Mouse (Mus musculus) myocyte (in vitro differentiated cells): ENCODE results near the gene Tcfl5.

Experiments
- CEBPB ChIP-seq: IDR thresholded peaks from 2 replicates; pipeline ENCODE4 v1.6.1; 2011; ENCODE audit warnings: mild to moderate bottlenecking, moderate library complexity; ENCODE audit not compliant: poor library complexity, insufficient read depth, severe bottlenecking
- E2F4 ChIP-seq: IDR thresholded peaks from one replicate; pipeline ENCODE4 v1.6.1; 2011; ENCODE audit warnings: mild to moderate bottlenecking, control low read depth, moderate library complexity; ENCODE audit not compliant: insufficient read depth
- MAX ChIP-seq: IDR thresholded peaks from one replicate; pipeline ENCODE4 v1.6.1; 2011; ENCODE audit warnings: low read depth, mild to moderate bottlenecking, control low read depth
- MYOD1 ChIP-seq, 3 experiments: IDR thresholded peaks; one replicate each; pipeline ENCODE4 v1.6.1; 2011; ENCODE audit warnings: control low read depth in 2 of 3, low read depth in 2 of 3, mild to moderate bottlenecking in 2 of 3, moderate library complexity in 1 of 3; ENCODE audit not compliant: insufficient read length in 2 of 3, control insufficient read depth in 1 of 3
- MYOG ChIP-seq, 3 experiments: IDR thresholded peaks; one replicate each; pipeline ENCODE4 v1.6.1; 2011; ENCODE audit warnings: control low read depth in 2 of 3, low read depth in 2 of 3, mild to moderate bottlenecking in 2 of 3; ENCODE audit not compliant: insufficient read length in 2 of 3, control insufficient read depth in 1 of 3, insufficient read depth in 1 of 3
- POLR2A ChIP-seq: IDR thresholded peaks from one replicate; pipeline ENCODE4 v1.6.1; 2011; ENCODE audit warnings: low read depth, mild to moderate bottlenecking, control low read depth, moderate library complexity; ENCODE audit not compliant: insufficient read length
- POLR2AphosphoS2 ChIP-seq: IDR thresholded peaks from one replicate; pipeline ENCODE4 v1.6.1; 2011; ENCODE audit warnings: low read depth, control low read depth; ENCODE audit not compliant: insufficient read length
- REST ChIP-seq: IDR thresholded peaks from one replicate; pipeline ENCODE4 v1.6.1; 2011; ENCODE audit warnings: mild to moderate bottlenecking, control low read depth, moderate library complexity; ENCODE audit not compliant: insufficient read depth, insufficient read length
- TCF12 ChIP-seq: IDR thresholded peaks from one replicate; pipeline ENCODE4 v1.6.1; 2011; ENCODE audit warnings: mild to moderate bottlenecking, control low read depth; ENCODE audit not compliant: poor library complexity, insufficient read depth, severe bottlenecking
- USF1 ChIP-seq: IDR thresholded peaks from one replicate; pipeline ENCODE4 v1.6.1; 2011; ENCODE audit warnings: low read depth, mild to moderate bottlenecking, control low read depth, moderate library complexity

- TF ChIP-seq USF1: no peak
- TF ChIP-seq E2F4: no peak
- no peak for TF ChIP-seq POLR2A
- TF ChIP-seq MYOD1 (IDR thresholded peaks at IDR 0.05; ENCODE audit: control insufficient read depth in 1 of 3, insufficient read length in 2 of 3, low read depth in 2 of 3): no peak
- no peak for TF ChIP-seq MAX
- TF ChIP-seq MYOG (IDR thresholded peaks at IDR 0.05; ENCODE audit: control insufficient read depth in 1 of 3, insufficient read depth in 1 of 3, insufficient read length in 2 of 3, low read depth in 2 of 3): no peak
- no peak for TF ChIP-seq CEBPB
- no peak for TF ChIP-seq POLR2AphosphoS2
- TF ChIP-seq TCF12: no peak
- TF ChIP-seq REST: no peak
Measured at GRCm38 (mm10) chr2:180654666-180655065, 12.2 kb upstream of the Tcfl5 start.
